Mouse (Mus musculus): Measurements from ENCODE around the gene Aip.

DNA sequence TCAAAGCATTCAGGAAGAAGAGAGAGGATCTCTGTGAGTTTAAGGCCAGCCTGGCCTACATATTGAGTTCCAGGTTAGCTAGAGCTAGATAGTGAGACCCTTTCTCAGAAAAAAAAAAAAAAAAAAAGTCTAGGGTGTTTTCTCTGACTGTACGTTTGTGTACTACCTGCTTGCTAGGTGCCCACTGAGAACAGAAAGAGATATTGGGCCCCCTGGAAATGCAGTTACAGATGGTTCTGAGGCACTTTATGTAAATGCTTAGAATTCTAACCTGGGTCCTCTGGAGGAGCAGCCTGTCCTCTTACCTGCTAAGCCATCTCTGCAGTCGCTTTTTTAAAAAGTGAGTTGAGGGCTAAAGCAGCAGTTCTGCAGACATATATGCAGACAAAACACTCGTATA lies 29.9 kb downstream of the Aip start:
- TF ChIP-seq POLR2A (IDR thresholded peaks at IDR 0.05; ENCODE audit: low read depth, low read length) (no peak), CTCF (IDR thresholded peaks at IDR 0.05; ENCODE audit: extremely low read depth, insufficient read length, insufficient replicate concordance, low read depth, low read length) (no peak)
